Comparison of ENCODE assay signal across 10 mouse cellular contexts in the genomic region with DNA sequence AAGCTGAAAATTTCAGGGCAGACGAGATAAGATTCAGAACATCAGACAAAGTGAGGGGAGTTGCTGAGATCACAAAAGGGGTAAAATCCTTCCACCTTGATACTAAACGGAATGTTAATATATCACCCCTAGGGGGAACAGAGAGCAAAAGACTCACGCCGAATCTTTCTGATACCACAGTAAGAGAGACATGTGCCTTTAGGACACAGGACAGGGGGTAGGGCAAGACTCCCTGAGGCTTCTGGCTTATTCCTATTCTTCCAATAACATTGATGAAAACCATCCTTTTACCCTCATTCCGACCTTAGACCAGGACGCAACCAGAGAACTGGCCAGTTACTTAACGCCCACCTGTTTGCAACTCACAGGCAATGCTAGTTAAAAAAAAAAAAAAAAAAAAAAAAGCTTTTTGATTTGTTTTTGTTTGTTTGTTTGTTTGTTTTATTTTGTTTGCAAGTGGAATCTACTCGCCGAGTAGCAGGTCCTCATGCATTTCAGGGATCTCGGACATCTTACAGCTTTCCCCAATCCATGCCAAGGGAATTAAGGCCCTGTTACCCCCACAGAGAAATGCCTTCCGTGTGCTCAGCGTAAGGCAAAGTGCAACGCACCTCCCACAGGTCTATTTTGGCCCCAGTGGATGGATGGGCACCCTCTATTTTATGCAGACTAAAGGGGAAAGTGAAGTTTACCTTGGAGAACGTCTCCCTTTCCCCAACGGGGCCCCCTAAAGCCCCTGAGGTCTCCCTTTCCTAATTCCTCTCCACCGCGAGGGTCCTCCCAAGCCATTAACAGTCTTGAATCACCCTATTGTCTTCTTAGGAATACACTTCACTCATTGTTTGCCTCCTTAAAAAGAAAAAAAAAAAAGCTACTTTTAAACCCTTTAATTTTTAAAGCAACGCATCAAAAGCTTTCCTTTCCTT.
DNase-seq lines count a peak whose midpoint lies in the region; ATAC-seq and TF ChIP-seq lines count a peak whose summit lies in the region.
"Had no signal": no experiment of that assay in that cellular context is flagged by ENCODE, and none has a peak within 500 bp of the region (broad histone marks: within the 10 kb centered on the region; RNA-seq: fewer than 3 reads in every experiment).

No protein-coding gene starts in this region.

- intact Hi-C loops in gastrocnemius, postnatal 36 days (cut with DNase I) = loop anchor here (5.0 kb wide), 1 partner anchor 160 kb away; the partner anchor contains the start of gene Atxn1

- peak; percentile 37; the same call in 1 of the 2 replicates for TF ChIP-seq CTCF in midbrain, postnatal 0 days (IDR thresholded peaks at IDR 0.05)

- peak; percentile 33 for DNase-seq in embryo, embryonic 10.5 days (ENCODE audit: low spot score)
- DNase-seq in embryo, embryonic 9.5 days (ENCODE audit: extremely low spot score) = no peak
- DNase-seq in embryonic facial prominence, embryonic 10.5 days (ENCODE audit: low spot score) = peak; percentile 10
- DNase-seq in hindbrain, embryonic 11.5 days (ENCODE audit: low spot score) = peak; percentile 12
- DNase-seq in midbrain, postnatal 0 days (ENCODE audit: low spot score) = no peak
- DNase-seq in cerebellum, postnatal 14 days = no peak
- no peak for DNase-seq in adrenal gland, postnatal 14 days
- DNase-seq in gastrocnemius, postnatal 36 days = no peak

- WGBS in embryonic facial prominence, embryonic 10.5 days = 34% methylated on average over 18 of the region's 18 CpGs
- 47% methylated on average over 18 of the region's 18 CpGs for WGBS in hindbrain, embryonic 11.5 days
- WGBS in midbrain, postnatal 0 days = 37% methylated on average over 18 of the region's 18 CpGs

- peaks cover 7% of the 10 kb centered on the region; the same call in 1 of the 2 replicates for H3K27me3 ChIP-seq in embryonic facial prominence, embryonic 10.5 days (replicated peaks; ENCODE audit: low read depth, poor library complexity, severe bottlenecking)
- no peaks in the 10 kb centered on the region for H3K27me3 ChIP-seq in hindbrain, embryonic 11.5 days (ENCODE audit: control insufficient read depth, insufficient read depth, low read length)
- H3K27me3 ChIP-seq in midbrain, postnatal 0 days (ENCODE audit: insufficient read depth, low read length) = no peaks in the 10 kb centered on the region
- H3K27me3 ChIP-seq: intestine, embryonic 15.5 days had no signal

- no peak overlapping the region for H3K4me2 ChIP-seq in hindbrain, embryonic 11.5 days (replicated peaks; ENCODE audit: low read depth, low read length)
- peak overlapping the region; percentile 47 for H3K4me2 ChIP-seq in midbrain, postnatal 0 days (ENCODE audit: low read depth, low read length, poor library complexity, severe bottlenecking)
- H3K4me2 ChIP-seq: intestine, embryonic 15.5 days had no signal

- no peak for ATAC-seq in hindbrain, embryonic 11.5 days (ENCODE audit: low FRiP score)
- no peak for ATAC-seq in midbrain, postnatal 0 days (ENCODE audit: low FRiP score)
- ATAC-seq: intestine, embryonic 15.5 days had no signal

- H3K36me3 ChIP-seq in embryonic facial prominence, embryonic 10.5 days (replicated peaks) = no peaks in the 10 kb centered on the region
- no peaks in the 10 kb centered on the region for H3K36me3 ChIP-seq in hindbrain, embryonic 11.5 days (ENCODE audit: control insufficient read depth, insufficient read depth, low read length)
- H3K36me3 ChIP-seq in midbrain, postnatal 0 days (ENCODE audit: insufficient read depth, low read length) = no peaks in the 10 kb centered on the region
- H3K36me3 ChIP-seq: intestine, embryonic 15.5 days had no signal

- H3K4me3 ChIP-seq in embryonic facial prominence, embryonic 10.5 days = peak overlapping the region; percentile 44; the same call in 1 of the 2 replicates
- no peak overlapping the region for H3K4me3 ChIP-seq in hindbrain, embryonic 11.5 days (ENCODE audit: low read depth, low read length)
- H3K4me3 ChIP-seq in midbrain, postnatal 0 days (ENCODE audit: low read depth, low read length) = no peak overlapping the region
- H3K4me3 ChIP-seq: intestine, embryonic 15.5 days had no signal

- H3K27ac ChIP-seq in embryonic facial prominence, embryonic 10.5 days (replicated peaks) = no peak overlapping the region; the same call in 1 of the 2 replicates
- H3K27ac ChIP-seq in hindbrain, embryonic 11.5 days (ENCODE audit: low read depth, low read length) = no peak overlapping the region
- H3K27ac ChIP-seq in midbrain, postnatal 0 days (ENCODE audit: low read depth, low read length) = no peak overlapping the region
- H3K27ac ChIP-seq: intestine, embryonic 15.5 days; macrophage had no signal

- peaks cover 54% of the 10 kb centered on the region for H3K4me1 ChIP-seq in embryonic facial prominence, embryonic 10.5 days
- peaks cover 4% of the 10 kb centered on the region; the same call in 1 of the 2 replicates for H3K4me1 ChIP-seq in hindbrain, embryonic 11.5 days (replicated peaks; ENCODE audit: control insufficient read depth, insufficient read depth, low read length)
- peaks cover 8% of the 10 kb centered on the region; the same call in 1 of the 2 replicates for H3K4me1 ChIP-seq in midbrain, postnatal 0 days (ENCODE audit: insufficient read depth, low read length)

- H3K9ac ChIP-seq in hindbrain, embryonic 11.5 days (ENCODE audit: low read depth, low read length) = no peak overlapping the region
- no peak overlapping the region for H3K9ac ChIP-seq in midbrain, postnatal 0 days (replicated peaks; ENCODE audit: low read length, poor library complexity, severe bottlenecking)
- H3K9ac ChIP-seq: intestine, embryonic 15.5 days had no signal

- H3K9me3 ChIP-seq in embryonic facial prominence, embryonic 10.5 days = no peaks in the 10 kb centered on the region
- H3K9me3 ChIP-seq in hindbrain, embryonic 11.5 days (ENCODE audit: control insufficient read depth, low read length) = no peaks in the 10 kb centered on the region
- H3K9me3 ChIP-seq in midbrain, postnatal 0 days (ENCODE audit: low read length) = no peaks in the 10 kb centered on the region
- H3K9me3 ChIP-seq: intestine, embryonic 15.5 days had no signal

Comparison
In these comparisons a context has a peak if more than half of its experiments do, and no peak if none do; other contexts are left out.
1. DNase-seq: peak in embryo, embryonic 10.5 days (single experiment), embryonic facial prominence, embryonic 10.5 days (single experiment) and hindbrain, embryonic 11.5 days (single experiment); none in embryo, embryonic 9.5 days (single experiment), midbrain, postnatal 0 days (single experiment), cerebellum, postnatal 14 days (0 of 2), adrenal gland, postnatal 14 days (single experiment) and gastrocnemius, postnatal 36 days (0 of 2).